Mouse (Mus musculus): ENCODE measurements around the gene Dnaic2. TPM values are rescaled to one million over a fixed set of nuclear protein-coding genes. Genes with fewer than 3 reads are reported as not detected.

The Dnaic2 gene
- not detected in 2 replicates for polyA plus RNA-seq (2012; ENCODE audit: insufficient read depth, insufficient read length, missing spikeins)

DNA sequence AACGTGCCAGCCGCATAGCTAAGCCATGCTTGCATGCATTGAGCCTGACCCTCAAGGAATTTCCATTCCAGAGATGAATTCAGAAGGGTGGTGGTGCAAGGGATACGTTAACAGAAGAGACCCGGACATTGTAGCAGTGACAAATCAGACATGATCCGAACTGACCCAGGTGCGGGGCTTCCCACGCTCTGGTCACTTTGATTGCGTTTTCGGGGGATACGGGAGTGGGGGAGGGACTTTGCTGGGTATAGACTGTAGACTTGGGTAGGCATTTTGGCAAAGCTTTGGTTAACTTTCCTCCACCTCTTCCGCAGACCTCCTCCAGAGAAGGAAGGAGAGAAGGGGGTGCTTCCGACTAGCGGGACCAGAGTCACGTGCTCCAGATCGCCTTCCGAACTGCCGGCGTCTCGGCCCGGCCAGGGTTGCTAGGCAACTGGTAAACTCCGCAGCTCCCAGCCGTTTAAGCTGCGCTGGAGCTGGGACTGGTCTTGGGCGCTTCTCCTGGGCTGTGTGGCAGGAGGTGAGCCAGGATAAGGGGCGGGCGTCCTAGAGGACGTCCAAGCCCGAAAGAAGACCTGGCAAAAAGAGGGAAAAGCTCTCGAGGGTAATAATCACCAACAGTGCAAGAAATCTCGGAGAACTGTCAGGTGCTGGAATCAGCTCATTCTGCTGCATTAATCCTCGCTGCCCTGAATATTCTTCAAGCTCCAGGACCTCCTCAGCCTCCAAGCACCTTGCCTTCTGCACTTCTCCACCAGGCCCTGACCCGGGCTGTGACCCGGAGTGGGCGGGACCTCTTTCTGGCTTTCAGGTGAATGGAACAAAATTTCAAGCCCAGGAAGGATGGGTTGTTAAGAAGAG is at the start of gene Dnaic2:
TSS of gene Dnaic2 (plus strand) at position 444 of the 861 bp plus-strand sequence.
- H3K4me3 ChIP-seq (ENCODE audit: insufficient read depth, low read depth, low read length), result peak within 1 kb of the TSS; percentile 38; the same call in 1 of the 2 replicates
- H3K27ac ChIP-seq (replicated peaks; ENCODE audit: low read depth, low read length), result no peak within 1 kb of the TSS
- H3K4me1 ChIP-seq (ENCODE audit: control insufficient read depth, insufficient read depth, insufficient read length, low read length), result peaks cover 8% of the 10 kb centered on the region; the same call in 1 of the 2 replicates

DNA sequence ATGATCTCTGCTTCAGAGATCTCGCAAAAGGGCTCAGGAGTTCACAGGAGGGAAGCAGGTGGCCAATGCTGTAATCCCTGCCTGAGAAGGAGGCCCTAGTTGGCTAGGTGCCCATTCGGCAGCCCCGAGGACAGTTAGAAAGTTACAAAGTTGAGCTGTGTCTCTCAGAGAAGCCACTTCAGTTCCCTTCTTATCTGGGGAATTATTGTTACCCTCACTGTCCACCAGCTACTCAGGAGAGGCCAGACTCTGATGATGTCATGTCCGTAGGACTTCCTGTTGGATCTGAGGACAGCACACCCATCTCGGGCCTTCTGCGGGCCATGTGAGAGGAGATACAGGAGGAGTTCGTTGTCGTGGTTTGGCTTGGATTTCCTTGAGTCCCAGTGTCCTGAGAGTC is 47.6 kb upstream of the Dnaic2 start:
- H3K4me1 ChIP-seq (ENCODE audit: control insufficient read depth, insufficient read depth, insufficient read length, low read length), result peaks cover 16% of the 10 kb centered on the region
- no peak overlapping the region for H3K4me3 ChIP-seq (ENCODE audit: insufficient read depth, low read depth, low read length)
- peak overlapping the region; percentile 69 for H3K27ac ChIP-seq (replicated peaks; ENCODE audit: low read depth, low read length)

DNA sequence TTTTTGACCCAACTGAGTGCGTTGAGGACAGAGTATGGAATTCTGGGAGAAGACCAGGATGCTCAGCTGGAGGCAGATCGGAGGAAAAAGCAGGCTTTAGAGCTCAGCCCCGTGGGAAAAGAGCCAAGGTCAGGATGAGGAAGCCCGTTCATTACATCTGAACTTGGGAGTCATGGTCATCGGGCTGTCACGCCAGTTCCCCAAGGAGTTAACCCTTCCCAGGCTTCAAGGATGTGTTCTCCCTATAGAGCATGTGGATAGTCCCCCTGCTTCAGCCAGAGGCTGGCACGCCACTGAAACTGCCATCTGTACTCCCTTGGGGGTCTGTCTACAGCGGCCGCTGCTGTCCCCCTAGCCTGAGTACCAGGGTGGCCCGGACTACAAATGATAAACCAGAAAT is 46.9 kb upstream of the Dnaic2 start:
- Histone ChIP-seq H3K27ac (replicated peaks; ENCODE audit: low read depth, low read length) (peak overlapping the region; percentile 69), H3K4me3 (ENCODE audit: insufficient read depth, low read depth, low read length) (no peak overlapping the region), H3K4me1 (ENCODE audit: control insufficient read depth, insufficient read depth, insufficient read length, low read length) (peaks cover 22% of the 10 kb centered on the region)

DNA sequence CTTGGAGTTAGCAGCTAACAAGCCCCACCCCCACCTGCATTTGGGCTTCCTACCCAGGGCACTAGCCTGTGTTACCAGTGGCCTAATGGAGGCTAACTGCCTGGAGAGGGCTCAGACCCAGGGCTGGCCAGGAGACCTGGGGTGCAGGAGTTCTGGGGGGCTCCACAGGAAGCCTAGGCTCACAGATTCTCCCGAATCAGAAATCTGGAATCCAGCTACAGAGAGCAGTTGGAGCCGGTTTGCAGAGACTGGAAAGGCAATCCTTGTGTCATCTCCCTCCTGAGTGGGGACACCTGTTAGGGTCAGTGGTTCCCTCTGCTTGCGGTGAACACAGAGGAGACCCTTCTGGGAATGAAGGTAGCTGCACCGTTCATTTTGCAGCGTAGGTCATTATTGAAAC is 46.2 kb upstream of the Dnaic2 start:
- H3K27ac ChIP-seq (replicated peaks; ENCODE audit: low read depth, low read length), result no peak overlapping the region
- peaks cover 22% of the 10 kb centered on the region for H3K4me1 ChIP-seq (ENCODE audit: control insufficient read depth, insufficient read depth, insufficient read length, low read length)
- no peak overlapping the region for H3K4me3 ChIP-seq (ENCODE audit: insufficient read depth, low read depth, low read length)

DNA sequence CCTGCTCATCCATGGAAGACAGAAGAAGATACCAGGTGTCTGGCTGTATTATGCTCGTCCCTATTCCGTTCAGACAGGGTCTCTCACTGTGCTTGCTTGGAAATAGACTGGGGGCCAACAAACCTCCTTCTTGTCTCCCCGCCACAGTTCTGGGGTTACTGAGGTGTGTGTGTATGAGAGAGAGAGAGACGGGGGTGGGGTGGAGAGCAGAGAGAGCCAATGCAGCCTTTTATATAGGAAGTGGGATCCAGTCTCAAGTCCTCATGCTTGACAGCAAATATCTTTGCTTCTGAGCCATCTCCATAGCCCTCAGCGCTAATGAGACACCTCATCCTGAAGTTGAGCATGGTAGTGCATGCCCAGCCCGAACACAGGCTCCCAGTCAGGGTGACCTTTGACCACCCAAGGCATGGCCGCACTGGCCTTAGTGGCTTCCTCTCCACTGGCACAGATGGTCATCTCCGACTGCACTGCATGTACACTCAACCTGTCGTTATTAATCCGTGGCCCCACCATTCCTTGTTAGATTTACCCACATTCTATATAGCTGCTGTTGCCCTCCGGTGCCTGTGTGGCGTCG is 44.8 kb upstream of the Dnaic2 start:
- H3K4me1 ChIP-seq (ENCODE audit: control insufficient read depth, insufficient read depth, insufficient read length, low read length), result peaks cover 22% of the 10 kb centered on the region
- no peak overlapping the region for H3K27ac ChIP-seq (replicated peaks; ENCODE audit: low read depth, low read length)

DNA sequence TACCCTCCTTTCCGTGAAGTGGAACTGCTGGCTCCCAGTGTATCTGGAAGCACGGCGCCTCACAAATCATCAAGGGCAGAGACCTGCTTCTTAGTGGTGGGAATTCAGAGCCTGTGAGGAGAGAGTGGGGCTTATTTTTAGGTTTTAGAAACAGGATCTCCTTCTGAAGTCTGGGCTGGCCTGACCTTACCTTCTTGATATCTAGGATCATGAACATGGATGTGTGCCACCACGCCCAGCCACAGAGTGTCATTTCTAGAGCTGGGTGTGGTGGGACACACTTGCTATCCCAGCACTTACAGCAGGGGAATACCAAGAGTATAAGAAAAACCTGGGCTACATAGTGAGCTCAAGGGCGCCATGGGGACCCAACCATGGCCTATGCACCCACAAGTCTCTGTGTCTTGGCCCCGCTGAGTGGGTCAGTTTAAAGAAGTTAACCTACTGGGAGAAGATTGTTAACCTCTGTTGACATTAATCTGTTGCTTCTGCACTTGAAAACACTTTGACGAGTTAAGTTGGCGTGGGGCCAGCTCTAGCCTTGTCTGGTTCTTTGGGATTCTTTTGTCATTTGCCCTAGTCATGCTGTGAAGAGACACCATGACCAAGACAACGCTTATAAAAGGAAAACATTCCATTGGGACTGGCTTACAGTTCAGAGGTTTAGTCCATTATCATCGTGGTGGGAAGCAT is 44.0 kb upstream of the Dnaic2 start:
- no peak overlapping the region for H3K4me3 ChIP-seq (ENCODE audit: insufficient read depth, low read depth, low read length)
- H3K4me1 ChIP-seq (ENCODE audit: control insufficient read depth, insufficient read depth, insufficient read length, low read length), result peaks cover 22% of the 10 kb centered on the region
- no peak overlapping the region for H3K27ac ChIP-seq (replicated peaks; ENCODE audit: low read depth, low read length)

More for the DNA sequence above, 44.8 kb upstream of the Dnaic2 start:
- no peak overlapping the region for H3K4me3 ChIP-seq (ENCODE audit: insufficient read depth, low read depth, low read length)

DNA sequence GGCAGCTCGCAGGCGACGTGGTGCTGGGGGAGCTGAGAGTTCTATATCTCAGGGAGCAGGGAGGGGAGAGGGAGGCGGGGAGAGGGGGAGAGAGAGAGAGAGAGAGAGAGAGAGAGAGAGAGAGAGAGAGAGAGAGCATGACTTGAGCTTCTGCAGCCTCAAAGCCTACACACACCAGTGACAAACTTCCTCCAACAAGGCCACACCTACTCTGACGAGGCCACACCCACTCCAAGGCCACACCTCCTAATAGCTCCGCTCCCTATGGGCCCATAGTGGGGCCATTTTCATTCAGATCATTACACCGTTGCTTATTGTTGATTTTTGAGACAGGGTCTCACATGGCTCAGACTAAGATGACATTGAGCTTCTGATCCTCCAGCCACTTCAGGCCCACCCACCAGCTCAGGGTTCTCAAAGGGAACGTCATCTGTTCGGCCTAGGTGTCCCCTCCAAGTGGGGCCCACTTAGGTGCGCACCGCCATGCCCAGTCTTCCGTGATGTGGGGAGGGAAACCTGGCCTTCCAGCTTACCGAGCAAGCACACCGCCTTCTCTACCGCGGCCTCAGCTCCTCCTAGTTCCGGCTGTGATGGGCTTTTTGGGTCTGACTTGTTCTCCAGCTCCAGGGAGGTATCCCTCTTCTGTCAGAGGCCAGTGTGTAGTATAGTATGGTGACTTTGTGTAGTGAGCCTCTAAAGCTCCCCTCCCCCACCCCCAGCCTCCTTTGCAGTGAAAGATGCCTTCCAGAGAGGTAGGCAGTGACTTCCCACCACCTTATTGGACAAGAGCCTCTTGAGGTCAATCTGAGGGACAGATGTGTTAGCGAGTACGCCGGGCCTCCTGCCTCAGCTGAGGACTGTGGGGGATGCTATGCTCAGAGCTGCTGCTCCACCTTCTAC is 43.2 kb upstream of the Dnaic2 start:
- Histone ChIP-seq H3K4me1 (ENCODE audit: control insufficient read depth, insufficient read depth, insufficient read length, low read length) (peaks cover 20% of the 10 kb centered on the region), H3K27ac (replicated peaks; ENCODE audit: low read depth, low read length) (no peak overlapping the region)

DNA sequence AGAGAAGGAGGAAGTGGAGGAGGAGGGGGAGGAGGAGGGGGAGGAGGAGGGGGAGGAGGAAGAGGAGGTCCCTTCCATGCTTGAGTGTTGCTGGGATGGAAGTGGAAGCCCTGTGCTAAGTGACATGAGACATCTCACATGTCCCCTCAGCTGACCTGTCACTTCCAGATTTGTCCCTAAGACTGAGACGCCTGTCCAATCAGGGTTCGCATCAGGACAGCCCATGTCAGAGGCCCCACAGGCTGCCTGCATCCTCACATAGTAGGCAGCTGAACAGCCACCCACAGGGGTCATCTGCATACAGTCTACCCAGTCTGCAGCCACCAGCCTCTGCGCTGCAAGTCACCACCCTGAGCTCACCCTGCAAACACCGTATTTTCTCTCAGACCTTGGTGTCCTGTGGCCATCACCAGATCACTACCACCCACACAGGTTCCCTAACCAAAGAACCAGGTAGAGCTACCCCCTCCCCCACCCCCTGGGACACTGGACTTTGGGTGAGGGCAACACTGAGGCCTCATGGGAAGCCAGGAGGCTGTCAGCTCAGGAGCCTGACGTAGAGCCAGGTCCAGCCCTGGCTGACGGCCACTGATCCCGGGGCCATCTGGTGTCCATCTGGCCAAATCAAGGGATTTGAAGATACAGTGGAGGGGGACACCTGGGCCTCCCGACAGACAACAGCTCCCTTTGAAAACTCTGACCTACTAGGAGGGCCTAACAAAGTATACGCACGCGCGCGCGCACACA is 42.4 kb upstream of the Dnaic2 start:
- H3K4me1 ChIP-seq (ENCODE audit: control insufficient read depth, insufficient read depth, insufficient read length, low read length), result peaks cover 13% of the 10 kb centered on the region
- no peak overlapping the region for H3K27ac ChIP-seq (replicated peaks; ENCODE audit: low read depth, low read length)

More for the DNA sequence above, 43.2 kb upstream of the Dnaic2 start:
- H3K4me3 ChIP-seq (ENCODE audit: insufficient read depth, low read depth, low read length), result no peak overlapping the region

DNA sequence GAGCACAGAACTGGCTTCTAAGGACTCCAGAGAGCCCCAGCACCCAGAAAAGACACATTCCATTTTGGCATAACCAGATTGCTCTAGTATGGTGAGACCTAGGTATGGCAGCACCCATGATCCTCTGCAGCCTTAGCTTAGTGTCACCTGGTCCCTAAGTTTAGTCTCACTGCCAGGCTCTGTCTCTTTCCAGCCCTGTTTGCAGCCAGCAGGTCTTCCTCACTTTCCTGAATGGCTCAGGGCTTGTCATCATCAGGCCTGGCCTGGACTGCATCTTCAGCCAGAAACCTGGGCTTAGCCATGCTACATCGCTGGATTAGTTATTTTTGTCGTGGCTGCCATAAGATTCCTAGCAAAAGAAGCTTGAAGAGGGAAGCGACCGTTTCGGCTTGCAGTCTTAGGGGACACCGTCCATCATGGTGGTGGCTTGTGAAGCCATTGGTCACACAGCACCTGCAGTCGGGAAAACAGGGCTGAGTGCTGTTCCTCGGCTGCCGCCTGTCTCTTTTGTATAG is 41.6 kb upstream of the Dnaic2 start:
- peaks cover 7% of the 10 kb centered on the region; the same call in 1 of the 2 replicates for H3K4me1 ChIP-seq (ENCODE audit: control insufficient read depth, insufficient read depth, insufficient read length, low read length)
- H3K4me3 ChIP-seq (ENCODE audit: insufficient read depth, low read depth, low read length), result no peak overlapping the region
- no peak overlapping the region for H3K27ac ChIP-seq (replicated peaks; ENCODE audit: low read depth, low read length)

More for the DNA sequence above, 42.4 kb upstream of the Dnaic2 start:
- no peak overlapping the region for H3K4me3 ChIP-seq (ENCODE audit: insufficient read depth, low read depth, low read length)

DNA sequence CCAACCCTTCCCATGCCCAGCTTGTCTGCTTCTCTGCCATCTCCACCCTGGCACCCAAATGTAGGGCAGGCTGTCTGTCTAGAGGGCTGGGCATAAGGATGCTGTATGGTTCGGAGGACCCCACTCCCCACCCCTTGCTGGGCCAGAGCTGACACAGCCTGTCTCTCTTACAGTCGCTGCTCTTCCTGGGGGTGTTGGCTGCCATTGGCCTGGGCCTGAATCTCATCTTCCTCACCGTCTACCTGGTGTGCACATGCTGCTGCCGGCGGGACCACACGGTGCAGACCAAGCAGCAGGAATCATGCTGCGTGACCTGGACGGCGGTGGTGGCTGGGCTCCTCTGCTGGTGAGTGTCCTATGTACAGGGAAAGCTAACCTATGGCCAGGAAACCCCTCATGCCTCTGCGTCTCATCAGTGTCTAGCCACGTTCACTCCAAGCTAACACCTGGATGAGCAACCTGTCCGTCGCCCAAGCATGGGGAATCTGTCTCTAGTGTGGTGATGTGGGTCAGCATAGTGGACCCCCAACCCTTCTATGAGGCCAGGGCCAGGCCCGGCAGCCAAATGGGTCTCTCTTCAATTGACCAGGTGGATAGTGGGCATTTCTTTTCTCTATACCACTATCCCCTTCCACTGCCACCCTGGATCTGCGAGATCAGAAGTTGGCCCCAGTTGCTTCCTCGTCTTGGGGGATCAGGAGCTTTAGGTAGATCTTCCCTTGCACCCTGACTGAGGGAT is 40.8 kb upstream of the Dnaic2 start:
- Histone ChIP-seq H3K4me3 (ENCODE audit: insufficient read depth, low read depth, low read length) (no peak overlapping the region), H3K27ac (replicated peaks; ENCODE audit: low read depth, low read length) (no peak overlapping the region), H3K4me1 (ENCODE audit: control insufficient read depth, insufficient read depth, insufficient read length, low read length) (peaks cover 7% of the 10 kb centered on the region; the same call in 1 of the 2 replicates)

DNA sequence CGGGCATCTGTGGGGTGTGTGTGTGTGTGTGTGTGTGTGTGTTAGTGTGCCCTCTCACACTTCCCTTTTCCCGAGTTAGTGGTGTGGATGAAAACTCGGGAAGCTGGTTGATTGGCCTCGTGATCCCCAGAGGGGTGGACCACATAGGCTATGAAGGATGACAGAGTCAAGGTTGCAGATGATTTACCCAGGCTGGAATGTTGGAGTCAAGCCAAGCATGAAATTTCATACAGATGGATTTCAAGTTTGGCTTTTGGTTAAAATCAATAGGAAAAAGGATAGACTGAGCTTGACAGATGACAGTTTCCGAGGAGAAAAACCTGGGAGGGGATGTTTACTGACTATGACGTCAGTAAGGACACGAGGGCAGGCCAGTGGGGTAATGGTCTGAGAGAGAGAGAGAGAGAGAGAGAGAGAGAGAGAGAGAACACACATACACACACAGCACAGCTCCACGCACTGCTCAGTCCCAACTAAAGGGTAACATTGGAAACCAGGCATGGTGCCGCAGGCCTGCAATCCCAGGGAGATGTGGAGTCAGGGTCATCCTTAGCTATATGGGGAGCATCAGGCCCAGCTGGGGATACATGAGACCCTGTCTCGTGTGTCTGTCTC is 39.5 kb upstream of the Dnaic2 start:
- Histone ChIP-seq H3K27ac (replicated peaks; ENCODE audit: low read depth, low read length) (no peak overlapping the region), H3K4me1 (ENCODE audit: control insufficient read depth, insufficient read depth, insufficient read length, low read length) (peaks cover 7% of the 10 kb centered on the region; the same call in 1 of the 2 replicates), H3K4me3 (ENCODE audit: insufficient read depth, low read depth, low read length) (no peak overlapping the region)

DNA sequence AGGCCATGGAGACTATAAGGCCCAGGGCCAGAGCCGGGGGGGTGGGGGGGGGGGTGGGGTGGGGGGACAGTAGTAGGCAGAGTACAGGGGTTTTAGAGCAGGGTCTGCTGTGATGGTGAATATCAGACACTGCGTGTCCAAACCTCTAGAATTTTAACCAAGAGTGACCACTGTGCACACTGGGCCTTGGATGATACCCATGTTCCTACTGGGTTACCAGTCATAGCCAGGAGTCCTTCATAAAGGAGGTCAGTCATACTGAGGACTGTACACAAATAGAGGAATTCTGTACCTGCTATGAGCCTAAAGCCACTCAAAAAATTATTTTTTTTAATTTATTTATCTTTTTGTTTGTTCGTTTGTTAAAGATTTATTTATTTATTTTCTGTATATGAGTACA is 38.5 kb upstream of the Dnaic2 start:
- Histone ChIP-seq H3K27ac (replicated peaks; ENCODE audit: low read depth, low read length) (no peak overlapping the region), H3K4me1 (ENCODE audit: control insufficient read depth, insufficient read depth, insufficient read length, low read length) (peaks cover 7% of the 10 kb centered on the region; the same call in 1 of the 2 replicates), H3K4me3 (ENCODE audit: insufficient read depth, low read depth, low read length) (no peak overlapping the region)

DNA sequence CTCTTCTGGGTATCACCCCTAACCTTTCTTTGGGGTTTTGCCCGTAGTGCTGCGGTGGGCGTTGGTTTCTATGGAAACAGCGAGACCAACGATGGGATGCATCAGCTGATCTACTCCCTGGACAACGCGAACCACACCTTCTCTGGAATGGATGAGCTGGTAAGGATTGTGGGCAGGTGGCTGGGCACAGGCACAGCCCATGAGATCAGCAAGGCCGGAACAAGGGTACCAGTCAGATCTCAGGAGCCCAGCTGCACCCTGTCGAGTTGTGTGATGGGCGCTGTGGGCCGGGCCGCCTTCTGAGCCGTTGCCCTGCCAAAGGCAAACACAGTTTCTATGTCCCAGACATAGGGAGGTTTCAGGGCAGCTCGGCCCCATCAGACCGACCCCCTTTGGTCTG is 37.0 kb upstream of the Dnaic2 start:
- 0 out of 2 replicates have a peak, but pooled peaks cover under 1% of the 10 kb centered on the region for H3K4me1 ChIP-seq (ENCODE audit: control insufficient read depth, insufficient read depth, insufficient read length, low read length)
- H3K27ac ChIP-seq (replicated peaks; ENCODE audit: low read depth, low read length), result no peak overlapping the region
- H3K4me3 ChIP-seq (ENCODE audit: insufficient read depth, low read depth, low read length), result no peak overlapping the region
